Mouse (Mus musculus) small intestine, adult 2 months (tissue): ENCODE results near the gene Ppp2r5b.

Experiments
- CTCF ChIP-seq: fragments of 200-500 bp; IDR thresholded peaks from 2 replicates; pipeline ENCODE4 v1.5.1; 2012; ENCODE audit warnings: low read depth, mild to moderate bottlenecking, control low read depth, inconsistent platforms, low read length, moderate library complexity, mixed read lengths; ENCODE audit not compliant: insufficient replicate concordance, insufficient read length; ENCODE audit errors: extremely low read depth
- POLR2A ChIP-seq: fragments of 200-500 bp; IDR thresholded peaks from 2 replicates; pipeline ENCODE4 v1.6.1; 2012; ENCODE audit warnings: low read depth, mild to moderate bottlenecking, control low read depth, inconsistent platforms, low read length, moderate library complexity

GRCm38 (mm10) chr19:6206716-6207115 is 29.0 kb downstream of the Ppp2r5b start:
- TF ChIP-seq POLR2A: no peak
- no peak for TF ChIP-seq CTCF
